8 mouse cellular contexts compared by ENCODE assay signal in the genomic region with DNA sequence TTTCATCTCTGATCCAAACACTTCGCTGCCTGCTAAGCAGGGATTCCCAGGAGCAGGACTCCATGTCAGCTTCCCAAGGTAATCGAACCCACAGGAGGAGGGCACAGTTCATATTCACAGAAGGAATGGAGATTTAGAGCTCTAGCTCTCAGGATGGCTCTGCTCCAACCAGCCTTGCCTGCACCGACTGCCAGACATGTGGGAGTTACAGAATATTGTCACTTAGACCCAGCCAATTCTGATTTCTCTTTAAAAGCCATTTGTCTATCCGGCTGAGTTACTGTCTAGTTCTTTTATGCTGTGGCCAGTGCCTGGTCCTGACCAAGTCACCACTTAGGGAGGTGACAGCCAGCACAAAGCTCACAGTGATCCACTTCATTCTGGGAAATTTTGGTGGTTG. TPM values are rescaled to one million over a fixed set of nuclear protein-coding genes. Genes with fewer than 3 reads are reported as not detected.
A peak's percentile ranks its signal among the peaks of the same experiment; 100 is the strongest.
DNase-seq lines count a peak whose midpoint lies in the region; ATAC-seq lines count a peak whose summit lies in the region.

No protein-coding gene starts in this region.

- peak; percentile 87 for DNase-seq in heart, adult 11 months
- DNase-seq in heart, adult 8-10 months (ENCODE audit: low spot score), result no peak
- peak; percentile 35 for DNase-seq in heart, postnatal 4 days
- DNase-seq in limb, embryonic 11.5 days (ENCODE audit: low spot score), result no peak
- DNase-seq in right cerebral cortex, adult 18-20 months, result peak; percentile 45
- DNase-seq in retina, embryonic 14.5 days (ENCODE audit: low spot score), result no peak
- no peak for DNase-seq in urinary bladder, postnatal 10 days (ENCODE audit: low spot score)

- no peaks in the 10 kb centered on the region for H3K9me3 ChIP-seq in limb, embryonic 11.5 days (ENCODE audit: control insufficient read depth, low read length)

- no peaks in the 10 kb centered on the region for H3K36me3 ChIP-seq in limb, embryonic 11.5 days (ENCODE audit: control insufficient read depth, insufficient read depth, low read length)

- H3K4me3 ChIP-seq in brown adipose tissue, adult 24 weeks (ENCODE audit: insufficient read depth, low read depth, low read length), result peak overlapping the region; percentile 21
- H3K4me3 ChIP-seq in limb, embryonic 11.5 days (ENCODE audit: low read depth, low read length), result peak overlapping the region; percentile 80; the same call in 1 of the 2 replicates

- no peaks in the 10 kb centered on the region for H3K27me3 ChIP-seq in limb, embryonic 11.5 days (ENCODE audit: control insufficient read depth, insufficient read depth, low read length)

- H3K4me2 ChIP-seq in limb, embryonic 11.5 days (ENCODE audit: low read depth, severe bottlenecking), result peak overlapping the region; percentile 95; the same call in 1 of the 2 replicates

- 60% methylated on average over 4 of the region's 4 CpGs for WGBS in limb, embryonic 11.5 days

- no peak for ATAC-seq in limb, embryonic 11.5 days (ENCODE audit: insufficient number of reproducible peaks, low FRiP score, low TSS enrichment, low read depth)

- no peak overlapping the region for H3K27ac ChIP-seq in brown adipose tissue, adult 24 weeks (replicated peaks; ENCODE audit: low read depth, low read length)
- no peak overlapping the region for H3K27ac ChIP-seq in limb, embryonic 11.5 days (replicated peaks; ENCODE audit: low read depth, low read length)

- no peak overlapping the region for H3K9ac ChIP-seq in limb, embryonic 11.5 days (ENCODE audit: low read length)

- peaks cover 6% of the 10 kb centered on the region; the same call in 1 of the 2 replicates for H3K4me1 ChIP-seq in brown adipose tissue, adult 24 weeks (ENCODE audit: control insufficient read depth, insufficient read depth, insufficient read length, low read length)
- H3K4me1 ChIP-seq in limb, embryonic 11.5 days (ENCODE audit: control insufficient read depth, insufficient read depth, low read length), result no peaks in the 10 kb centered on the region

RNA-seq across cellular contexts. Expression of a gene that starts 1.2 kb away (rescaled TPM):
- total RNA-seq in heart, adult 8-10 months (2022), result 10 to 100 TPM; 41.0 to 50.0 (median 45.6) TPM
- polyA plus RNA-seq in brown adipose tissue, adult 24 weeks (2012; ENCODE audit: insufficient read depth, insufficient read length, missing spikeins), result 17.2 and 18.7 TPM in 2 replicates
- total RNA-seq in heart, postnatal 4 days (2021), result 10 to 100 TPM; 36.9 to 37.8 TPM
- polyA plus RNA-seq in limb, embryonic 11.5 days (2014; fragmentation: Nextera tagmentation; extraction: Ambion mirVana), result 17.2 TPM in 2 replicates

RNA-seq across cellular contexts. Expression of a gene that starts 32.6 kb away (rescaled TPM):
- total RNA-seq in heart, adult 8-10 months (2022), result 10 to 100 TPM in 2 of 4 experiments, 1 to 10 TPM in 2; 8.4 to 11.9 (median 10.2) TPM
- 5.9 and 7.7 TPM in 2 replicates for polyA plus RNA-seq in brown adipose tissue, adult 24 weeks (2012; ENCODE audit: insufficient read depth, insufficient read length, missing spikeins)
- total RNA-seq in heart, postnatal 4 days (2021), result 10 to 100 TPM; 20.1 to 21.5 TPM
- 58.3 and 62.7 TPM in 2 replicates for polyA plus RNA-seq in limb, embryonic 11.5 days (2014; fragmentation: Nextera tagmentation; extraction: Ambion mirVana)

RNA-seq across cellular contexts. Expression of a gene that starts 39.5 kb away (rescaled TPM):
- total RNA-seq in heart, adult 8-10 months (2022), result 10 to 100 TPM; 14.1 to 15.2 (median 14.5) TPM
- polyA plus RNA-seq in brown adipose tissue, adult 24 weeks (2012; ENCODE audit: insufficient read depth, insufficient read length, missing spikeins), result 9.2 and 9.5 TPM in 2 replicates
- 10 to 100 TPM; 27.5 to 29.9 TPM for total RNA-seq in heart, postnatal 4 days (2021)
- polyA plus RNA-seq in limb, embryonic 11.5 days (2014; fragmentation: Nextera tagmentation; extraction: Ambion mirVana), result 46.2 and 49.7 TPM in 2 replicates

RNA-seq across cellular contexts. Expression of a gene that starts 39.6 kb away (rescaled TPM):
- total RNA-seq in heart, adult 8-10 months (2022), result 1 to 10 TPM; 4.9 to 7.2 (median 6.5) TPM
- polyA plus RNA-seq in brown adipose tissue, adult 24 weeks (2012; ENCODE audit: insufficient read depth, insufficient read length, missing spikeins), result 1.2 and 1.5 TPM in 2 replicates
- 10 to 100 TPM; 10.8 to 11.1 TPM for total RNA-seq in heart, postnatal 4 days (2021)
- polyA plus RNA-seq in limb, embryonic 11.5 days (2014; fragmentation: Nextera tagmentation; extraction: Ambion mirVana), result 8.8 and 9.0 TPM in 2 replicates

Comparison
In these comparisons a context has a peak if more than half of its experiments do, and no peak if none do; other contexts are left out.
1. DNase-seq: peak in heart, adult 11 months (single experiment), heart, postnatal 4 days (single experiment) and right cerebral cortex, adult 18-20 months (single experiment); none in heart, adult 8-10 months (single experiment), limb, embryonic 11.5 days (single experiment), retina, embryonic 14.5 days (single experiment) and urinary bladder, postnatal 10 days (single experiment).